Mouse (Mus musculus) heart, adult 18-20 months (tissue): ENCODE measurements around the gene Kif26b. TPM values are rescaled to one million over a fixed set of nuclear protein-coding genes. Genes with fewer than 3 reads are reported as not detected.

Source experiments
- DNase-seq, 2 experiments: peaks; one replicate each; pipeline ENCODE4 v3.0.0; 2021 to 2022; ENCODE audit warnings: mixed read lengths in 1 of 2
- total RNA-seq, 2 experiments: library from RNA; stranded (reverse); gene quantifications; 2 replicates each; pipeline ENCODE4 v1.2.3; 2021

Kif26b gene
- total RNA-seq, 2 experiments from 2014 or later = 3.4 to 3.8 TPM

GRCm38 (mm10) chr1:178770626-178771362 lies 241.9 kb downstream of the Kif26b start:
- no peak for DNase-seq

GRCm38 (mm10) chr1:178779742-178780141 lies 250.8 kb downstream of the Kif26b start:
- no peak for DNase-seq

- no peak for DNase-seq
Observed at GRCm38 (mm10) chr1:178784043-178784442, 255.1 kb downstream of the Kif26b start.

- DNase-seq = no peak
Observed at GRCm38 (mm10) chr1:178791266-178791665, 262.3 kb downstream of the Kif26b start.

- DNase-seq = no peak
Observed at GRCm38 (mm10) chr1:178792726-178793125, 263.8 kb downstream of the Kif26b start.

GRCm38 (mm10) chr1:178794866-178795265 lies 265.9 kb downstream of the Kif26b start:
- DNase-seq = no peak

- DNase-seq = no peak
Observed at GRCm38 (mm10) chr1:178797388-178797787, 268.5 kb downstream of the Kif26b start.

GRCm38 (mm10) chr1:178798333-178798732 lies 269.4 kb downstream of the Kif26b start:
- DNase-seq = peak in 1 of 2 experiments; percentile 6

GRCm38 (mm10) chr1:178798886-178799285 lies 270.0 kb downstream of the Kif26b start:
- no peak for DNase-seq

- no peak for DNase-seq
Observed at GRCm38 (mm10) chr1:178799836-178800552, 271.1 kb downstream of the Kif26b start.

- peak; percentile 66 to 70 for DNase-seq
Observed at GRCm38 (mm10) chr1:178803155-178803554, 274.2 kb downstream of the Kif26b start.

- no peak for DNase-seq
Observed at GRCm38 (mm10) chr1:178817476-178817875, 288.6 kb downstream of the Kif26b start.

- no peak for DNase-seq
Observed at GRCm38 (mm10) chr1:178819060-178819459, 290.1 kb downstream of the Kif26b start.

GRCm38 (mm10) chr1:178820079-178820478 lies 291.2 kb downstream of the Kif26b start:
- DNase-seq = no peak

GRCm38 (mm10) chr1:178820556-178821435 lies 291.9 kb downstream of the Kif26b start:
- no peak for DNase-seq

- DNase-seq = no peak
Observed at GRCm38 (mm10) chr1:178824871-178825270, 295.9 kb downstream of the Kif26b start.

GRCm38 (mm10) chr1:178827223-178827622 lies 298.3 kb downstream of the Kif26b start:
- no peak for DNase-seq

- peak in 1 of 2 experiments; percentile 25 for DNase-seq
Observed at GRCm38 (mm10) chr1:178829456-178829855, 300.5 kb downstream of the Kif26b start.

- no peak for DNase-seq
Observed at GRCm38 (mm10) chr1:178832571-178832970, 303.6 kb downstream of the Kif26b start.

- no peak for DNase-seq
Observed at GRCm38 (mm10) chr1:178835805-178836204, 306.9 kb downstream of the Kif26b start.

- no peak for DNase-seq
Observed at GRCm38 (mm10) chr1:178836998-178837397, 308.1 kb downstream of the Kif26b start.

GRCm38 (mm10) chr1:178838696-178839320 lies 309.9 kb downstream of the Kif26b start:
- DNase-seq = peak; percentile 8 to 23
